Mouse (Mus musculus) thymus, postnatal 14 days (tissue): ENCODE data around the gene Krtap10-4.
"Not testable (repeated sequence)": the region's sequence is repeated elsewhere in the genome, so short reads cannot be mapped to it uniquely, and the experiment has no call there.

Experiments
- DNase-seq: peaks from one replicate; pipeline ENCODE4 v3.0.0; 2021

Gene Krtap10-4

DNA sequence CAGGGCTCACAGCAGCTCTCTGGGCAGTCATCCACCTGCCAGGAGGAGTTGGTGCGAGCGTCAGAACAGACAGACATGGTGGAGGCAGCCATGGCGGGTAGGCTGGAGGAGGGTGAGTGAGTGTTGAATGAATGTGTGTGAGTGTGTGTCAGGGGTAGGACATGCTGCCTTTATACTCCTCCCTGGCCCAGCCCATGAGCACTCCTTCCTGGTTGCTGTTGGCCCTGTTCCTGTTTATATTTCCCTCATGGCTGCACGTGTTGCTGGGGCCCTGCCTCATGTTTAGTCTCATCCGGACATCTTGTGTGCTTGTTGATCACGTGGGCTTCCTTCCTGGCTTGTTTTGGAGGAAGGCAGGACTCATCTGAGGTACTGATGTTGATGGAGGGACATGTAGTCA is at the start of gene Krtap10-4:
Gene Krtap10-4, minus strand, starts transcription at position 145 of the 400 bp plus-strand sequence.
- DNase-seq: no peak

DNA sequence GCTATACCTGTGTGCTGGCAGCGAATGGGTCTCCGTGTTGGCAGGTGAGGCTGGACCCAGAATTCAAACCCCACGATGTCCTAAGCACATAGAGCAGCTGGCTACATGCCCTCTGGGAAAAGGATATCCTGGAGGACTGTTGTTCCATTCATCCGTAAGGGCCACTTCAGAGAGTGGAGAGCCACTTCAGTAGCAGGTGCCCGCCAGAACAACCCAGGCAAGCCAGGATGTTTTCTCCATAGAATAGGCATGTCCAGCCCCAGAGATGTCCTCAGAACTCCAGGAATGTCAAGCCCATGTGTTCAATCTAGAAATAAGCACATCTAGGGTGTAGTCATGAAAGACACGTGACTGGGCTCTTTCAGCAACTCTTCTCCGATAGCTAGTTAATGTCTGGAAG is 42.8 kb upstream of the Krtap10-4 start:
- DNase-seq: no peak

DNA sequence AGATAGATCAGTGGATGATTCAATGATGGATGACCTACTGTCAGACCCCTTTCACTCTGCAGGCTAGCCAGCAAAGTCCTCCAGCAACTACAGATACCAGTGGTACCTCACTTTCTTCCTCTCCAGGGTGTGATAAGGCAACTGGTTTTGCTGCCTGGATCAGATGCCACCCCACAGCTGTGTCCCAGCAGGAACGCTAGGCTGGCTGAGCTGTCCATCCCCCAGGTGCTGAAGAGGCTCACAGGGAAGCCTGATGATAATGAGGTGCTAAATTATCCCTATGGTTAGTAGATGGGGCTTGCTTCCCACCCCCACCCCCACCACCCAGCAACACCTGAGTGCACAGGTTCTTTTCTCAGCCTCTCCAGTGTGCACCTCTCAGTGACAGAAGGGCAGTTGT is 40.7 kb upstream of the Krtap10-4 start:
- DNase-seq: no peak

DNA sequence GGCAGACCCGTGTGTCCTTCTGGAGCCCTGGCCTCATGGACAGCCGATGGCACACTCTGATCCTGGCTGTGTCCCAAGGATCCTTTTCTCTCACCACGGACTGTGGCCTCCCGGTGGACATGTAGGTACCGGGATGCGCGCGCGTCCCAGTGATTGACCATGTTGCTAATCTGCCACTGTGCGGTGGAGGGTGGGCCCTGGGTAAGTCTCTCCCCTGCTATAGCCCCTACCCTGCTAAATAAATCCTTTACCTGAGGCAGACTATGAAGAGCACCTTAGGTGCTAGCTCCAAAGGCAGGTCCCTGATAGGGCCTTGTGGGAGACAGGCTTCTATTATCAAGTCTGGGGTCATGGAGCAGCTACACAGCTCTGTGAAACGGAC is 37.9 kb upstream of the Krtap10-4 start:
- DNase-seq: no peak

- peak; percentile 54 for DNase-seq
These were observed 37.3 kb upstream of the Krtap10-4 start for GRCm38 (mm10) chr10:77864067-77864761.

GRCm38 (mm10) chr10:77861675-77862074 is 34.8 kb upstream of the Krtap10-4 start, which contains the start of gene Gm3285:
Gene Gm3285, plus strand, starts transcription at chr10:77861975.
- DNase-seq: no peak

DNA sequence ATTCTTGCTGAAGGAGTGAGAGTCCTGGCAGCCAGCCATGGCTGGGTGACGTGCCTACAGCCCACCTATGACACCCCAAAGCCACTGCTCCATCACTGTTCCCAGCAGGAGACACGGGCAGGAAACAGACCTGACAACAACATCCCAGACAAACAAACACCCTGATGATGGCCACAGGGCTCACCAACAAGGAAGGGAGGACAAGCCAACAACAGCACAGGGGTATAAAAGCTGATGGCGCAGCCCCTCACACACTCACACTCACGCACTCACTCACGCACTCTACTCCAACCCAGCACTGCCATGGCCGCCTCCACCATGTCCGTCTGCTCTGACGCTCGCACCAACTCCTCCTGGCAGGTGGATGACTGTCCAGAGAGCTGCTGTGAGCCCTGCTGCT is 25.7 kb upstream of the Krtap10-4 start, which contains the start of gene Gm10318:
Gene Gm10318, plus strand, starts transcription at position 301 of the 400 bp plus-strand sequence.
- no peak for DNase-seq

DNA sequence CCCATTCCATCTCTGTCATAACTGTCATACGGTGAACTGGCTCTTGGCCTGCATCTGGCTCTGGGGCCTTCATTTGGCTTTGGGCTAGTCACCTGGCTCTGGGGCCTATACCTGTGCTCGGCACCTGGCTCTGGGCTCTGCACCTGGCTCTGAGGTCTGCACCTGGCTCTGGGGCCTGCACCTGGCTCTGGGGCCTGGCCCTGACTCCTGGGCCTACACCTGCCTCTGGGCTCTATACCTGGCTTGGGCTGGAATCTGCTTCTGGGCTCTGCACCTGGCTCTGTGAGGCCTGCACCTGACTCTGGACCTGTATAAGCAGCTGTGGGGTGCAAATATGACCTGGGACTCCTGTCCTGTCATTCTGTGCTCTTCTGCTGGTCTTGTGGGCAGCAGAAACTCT is 20.6 kb upstream of the Krtap10-4 start:
- DNase-seq: no peak

- no peak for DNase-seq
These were observed 20.1 kb upstream of the Krtap10-4 start for GRCm38 (mm10) chr10:77846961-77847360.

DNA sequence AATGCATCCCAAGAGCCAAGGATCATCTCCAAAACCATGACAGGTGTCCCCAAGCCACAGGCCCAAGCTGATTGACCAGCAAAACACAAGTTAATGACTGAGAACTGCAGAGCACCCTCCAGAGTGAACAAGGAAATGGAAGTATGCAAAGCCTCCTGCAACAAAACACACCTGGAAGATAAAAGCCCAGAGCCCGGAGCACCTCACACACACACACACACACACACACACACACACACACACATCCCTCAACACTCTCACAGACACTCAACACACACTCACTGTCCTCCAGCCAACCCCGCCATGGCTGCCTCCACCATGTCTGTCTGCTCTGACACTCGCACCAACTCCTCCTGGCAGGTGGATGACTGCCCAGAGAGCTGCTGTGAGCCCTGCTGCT is 19.6 kb upstream of the Krtap10-4 start, which contains the start of gene Gm36176:
Gene Gm36176, plus strand, starts transcription at position 301 of the 400 bp plus-strand sequence.
- DNase-seq: no peak

GRCm38 (mm10) chr10:77839006-77839405 is 12.1 kb upstream of the Krtap10-4 start:
- DNase-seq: no peak

- DNase-seq: no peak
These were observed 8.8 kb upstream of the Krtap10-4 start, which contains the start of gene Krtap10-10 for GRCm38 (mm10) chr10:77835647-77836046. Gene Krtap10-10, plus strand, starts transcription at chr10:77835947.

DNA sequence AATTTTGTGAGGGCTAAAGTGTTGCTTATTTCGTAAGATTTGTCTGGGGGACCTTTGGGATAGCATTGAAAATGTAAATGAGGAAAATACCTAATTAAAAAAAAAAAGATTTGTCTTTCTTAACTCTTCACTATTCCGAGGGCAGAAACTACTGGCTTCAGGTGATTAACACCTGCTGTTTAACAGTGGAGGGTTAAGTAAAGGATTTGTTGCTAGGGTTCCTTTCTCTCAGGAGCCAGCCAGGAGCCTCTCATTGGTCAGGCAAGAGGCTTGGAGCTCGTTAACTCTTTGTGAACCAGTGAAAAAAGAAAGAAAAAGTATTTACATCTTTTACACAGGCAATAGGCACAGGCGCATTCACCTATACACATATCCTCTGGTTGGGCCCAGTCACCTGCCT is 7.7 kb downstream of the Krtap10-4 start:
- DNase-seq: no peak

DNA sequence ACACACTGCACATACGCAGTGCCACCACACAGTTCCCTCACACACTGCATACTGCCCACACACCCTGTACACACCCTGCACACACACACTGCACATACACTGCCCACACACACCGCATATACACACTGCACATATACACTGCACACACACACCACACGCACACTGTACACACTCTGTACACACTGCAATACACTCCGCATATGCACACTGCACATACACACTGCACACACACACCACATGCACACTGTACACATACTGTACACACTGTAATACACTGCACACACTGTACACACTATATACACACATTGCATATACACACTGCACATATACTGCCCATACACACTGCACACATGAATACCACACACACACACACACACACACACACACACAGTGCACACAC is 8.4 kb downstream of the Krtap10-4 start:
- DNase-seq: no peak

DNA sequence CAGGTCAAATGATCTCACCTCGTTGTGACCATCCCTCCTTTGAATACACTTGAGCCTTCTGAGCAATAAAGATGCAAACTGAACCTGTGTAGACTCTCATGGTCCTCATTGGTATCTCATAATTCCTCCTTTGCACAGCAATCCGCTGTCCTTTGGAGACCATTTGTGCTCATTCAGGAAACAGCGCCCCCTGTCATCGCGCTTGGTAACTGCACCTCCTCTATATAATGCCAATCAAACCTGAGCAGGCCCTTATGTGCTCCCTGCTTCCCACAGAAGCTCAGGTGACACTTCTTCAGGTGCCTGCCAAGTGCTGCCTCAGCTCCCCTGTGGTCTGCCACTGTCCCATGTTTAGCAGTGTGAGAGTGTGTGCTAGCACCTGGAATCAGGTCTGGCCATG is 11.4 kb downstream of the Krtap10-4 start:
- peak; percentile 46 for DNase-seq

GRCm38 (mm10) chr10:77814382-77814781 is 12.5 kb downstream of the Krtap10-4 start, which contains the start of gene Gm2696:
Gene Gm2696, plus strand, starts transcription at chr10:77814682.
- DNase-seq: no peak

GRCm38 (mm10) chr10:77811743-77812142 is 15.2 kb downstream of the Krtap10-4 start, which contains the start of gene Gm9507:
Gene Gm9507, minus strand, starts transcription at chr10:77811843.
- DNase-seq: no peak

- no peak for DNase-seq
These were observed 22.8 kb downstream of the Krtap10-4 start for GRCm38 (mm10) chr10:77804095-77804494.

DNA sequence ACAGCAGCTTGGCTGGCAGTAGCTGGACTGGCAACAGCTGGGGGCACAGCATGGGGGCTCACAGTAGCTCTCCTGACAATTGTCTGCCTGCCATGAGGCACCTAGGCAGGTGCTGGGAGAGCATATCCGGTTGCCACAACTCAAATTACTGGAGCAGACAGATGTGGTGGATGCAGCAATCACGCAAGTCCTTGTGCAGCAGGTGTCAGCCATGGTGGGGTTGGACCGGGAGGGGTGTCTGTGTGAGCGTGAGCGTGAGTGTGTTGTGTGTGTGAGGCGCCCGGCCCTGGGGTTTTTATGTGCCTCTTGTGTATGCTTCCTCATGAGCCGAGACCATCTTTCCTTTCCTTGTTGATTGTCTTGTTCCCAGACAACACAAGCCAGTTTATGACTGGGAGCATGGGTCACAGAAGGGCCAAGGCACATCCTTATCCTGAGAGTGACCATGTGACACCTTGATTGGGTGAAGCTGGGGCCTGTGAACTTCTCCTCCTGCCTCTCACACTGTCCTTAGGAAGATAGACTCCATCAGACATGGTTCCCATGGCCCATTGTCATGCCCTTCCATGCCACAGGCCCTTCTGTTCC is 27.9 kb downstream of the Krtap10-4 start, which contains the start of gene Gm19668:
Gene Gm19668, minus strand, starts transcription at position 213 of the 588 bp plus-strand sequence.
- DNase-seq: no peak

GRCm38 (mm10) chr10:77798164-77798920 is 28.6 kb downstream of the Krtap10-4 start:
- not testable (repeated sequence) for DNase-seq

DNA sequence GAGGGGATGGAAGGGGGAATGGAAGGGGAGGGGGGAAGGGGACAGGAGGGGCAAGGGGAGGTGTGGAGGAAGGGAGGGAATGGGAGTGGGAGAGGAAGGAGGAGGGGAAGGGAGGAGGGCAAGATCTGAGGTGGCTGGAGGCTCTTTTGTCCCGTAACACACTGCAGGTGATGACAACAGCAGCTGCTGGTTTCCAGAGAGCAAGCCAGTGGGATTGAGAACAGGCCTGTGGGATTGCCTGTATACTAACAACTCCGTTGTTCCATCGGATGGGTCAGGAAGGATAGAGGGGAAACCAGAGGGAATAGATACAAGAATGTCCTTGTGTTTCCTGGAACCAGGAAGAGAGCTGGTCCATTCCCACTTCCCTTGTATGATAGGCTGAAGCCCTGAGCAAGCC is 29.2 kb downstream of the Krtap10-4 start:
- no peak for DNase-seq

GRCm38 (mm10) chr10:77794976-77795375 is 31.9 kb downstream of the Krtap10-4 start, which contains the start of gene Gm9639:
Gene Gm9639, minus strand, starts transcription at chr10:77795076.
- DNase-seq: no peak

DNA sequence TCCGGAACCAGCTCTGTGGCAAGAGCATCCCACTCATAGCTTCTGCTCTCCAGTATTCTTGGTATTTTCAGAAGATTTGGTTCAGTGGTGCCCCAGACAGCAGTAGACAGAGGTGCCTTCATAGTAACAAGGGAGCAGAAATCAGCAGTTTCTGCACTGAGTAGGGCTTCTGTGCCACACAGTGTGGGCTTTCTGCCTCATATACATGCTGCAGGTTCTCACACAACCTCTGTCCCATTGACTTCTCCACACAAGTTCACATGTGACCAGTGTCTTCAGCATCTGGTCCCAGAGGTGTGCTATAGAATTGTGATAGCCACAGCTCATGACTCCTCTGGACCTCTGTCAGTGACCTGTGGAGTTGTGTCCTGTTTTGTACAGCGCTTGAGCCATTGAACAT is 38.3 kb downstream of the Krtap10-4 start:
- no peak for DNase-seq
